Mouse (Mus musculus) heart, postnatal 0 days (tissue): Measurements from ENCODE around the gene Memo1.
"Not testable (repeated sequence)": the region's sequence is repeated elsewhere in the genome, so short reads cannot be mapped to it uniquely, and the experiment has no call there.

Source experiments
- CTCF ChIP-seq: IDR thresholded peaks from 2 replicates; pipeline ENCODE4 v1.5.1; 2016; ENCODE audit warnings: antibody characterized with exemption, control low read depth, low read depth
- EP300 ChIP-seq: IDR thresholded peaks from 2 replicates; pipeline ENCODE4 v1.6.1; 2016; ENCODE audit warnings: antibody characterized with exemption, low read depth

- TF ChIP-seq CTCF, result peak; percentile 58
- not testable (repeated sequence) for TF ChIP-seq EP300
Observed at GRCm38 (mm10) chr17:74328146-74328545, 32.8 kb upstream of the Memo1 start.
